Mouse (Mus musculus) megakaryocyte progenitor cell, adult 5-6 weeks (primary cell): ENCODE results near the gene Drd1. TPM values are rescaled to one million over a fixed set of nuclear protein-coding genes. Genes with fewer than 3 reads are reported as not detected.

ENCODE experiments used
- ATAC-seq: replicated peaks from 2 replicates; pipeline ENCODE4 v1.8.0; 2016; ENCODE audit warnings: mild to moderate bottlenecking, moderate TSS enrichment, inconsistent platforms; ENCODE audit not compliant: poor library complexity
- total RNA-seq, 2 experiments: library from RNA; stranded (forward) in 1 of 2; stranded (reverse) in 1 of 2; fragments of 157-497, 149-512 nt in 1 of 2; fragments of 200-1000 nt in 1 of 2; gene quantifications; 2 replicates each; pipeline versions ENCODE4 v1.2.3 to v1.2.4; 2015 to 2017

Drd1 gene
- total RNA-seq (2015) (not detected in 2 replicates), total RNA-seq (2017) (not detected in 2 replicates)

- peak; percentile 97 for ATAC-seq
These were observed at the start of gene Drd1 for GRCm38 (mm10) chr13:54055448-54055861. TSS of gene Drd1 (minus strand) at chr13:54055705.

GRCm38 (mm10) chr13:54103866-54104265 lies 48.4 kb upstream of the Drd1 start:
- no peak for ATAC-seq

- ATAC-seq = no peak
These were observed 47.8 kb upstream of the Drd1 start for GRCm38 (mm10) chr13:54103271-54103670.

- no peak for ATAC-seq
These were observed 46.6 kb upstream of the Drd1 start for GRCm38 (mm10) chr13:54102061-54102460.

GRCm38 (mm10) chr13:54101031-54101820 lies 45.7 kb upstream of the Drd1 start:
- no peak for ATAC-seq

- ATAC-seq = no peak
These were observed 42.3 kb upstream of the Drd1 start for GRCm38 (mm10) chr13:54097797-54098196.

GRCm38 (mm10) chr13:54097227-54097626 lies 41.7 kb upstream of the Drd1 start:
- no peak for ATAC-seq

- ATAC-seq = no peak
These were observed 40.2 kb upstream of the Drd1 start for GRCm38 (mm10) chr13:54095721-54096120.

GRCm38 (mm10) chr13:54094963-54095362 lies 39.5 kb upstream of the Drd1 start:
- no peak for ATAC-seq

- ATAC-seq = no peak
These were observed 38.8 kb upstream of the Drd1 start for GRCm38 (mm10) chr13:54094349-54094748.

- ATAC-seq = peak; percentile 48; the same call in 1 of the 2 replicates
These were observed 36.2 kb upstream of the Drd1 start for GRCm38 (mm10) chr13:54091719-54092118.

GRCm38 (mm10) chr13:54085266-54085665 lies 29.8 kb upstream of the Drd1 start:
- ATAC-seq = no peak

- no peak for ATAC-seq
These were observed 29.3 kb upstream of the Drd1 start for GRCm38 (mm10) chr13:54084826-54085225.

GRCm38 (mm10) chr13:54084178-54084577 lies 28.7 kb upstream of the Drd1 start:
- no peak for ATAC-seq

GRCm38 (mm10) chr13:54082946-54083345 lies 27.4 kb upstream of the Drd1 start:
- no peak for ATAC-seq

GRCm38 (mm10) chr13:54080785-54081184 lies 25.3 kb upstream of the Drd1 start:
- peak; percentile 66 for ATAC-seq

GRCm38 (mm10) chr13:54079782-54080759 lies 24.6 kb upstream of the Drd1 start:
- 0 out of 2 replicates have a peak, but pooled peaks have one; percentile 30 for ATAC-seq

GRCm38 (mm10) chr13:54077470-54078174 lies 22.1 kb upstream of the Drd1 start:
- ATAC-seq = no peak

GRCm38 (mm10) chr13:54076762-54077460 lies 21.4 kb upstream of the Drd1 start:
- no peak for ATAC-seq

GRCm38 (mm10) chr13:54076051-54076450 lies 20.5 kb upstream of the Drd1 start:
- ATAC-seq = no peak
